Mouse (Mus musculus) myocyte (in vitro differentiated cells): Measurements from ENCODE around the gene Supt3. TPM values are rescaled to one million over a fixed set of nuclear protein-coding genes. Genes with fewer than 3 reads are reported as not detected.

ENCODE experiments used
- H3K27me3 ChIP-seq: one replicate; pipeline ENCODE4 v1.6.1; 2011; ENCODE audit not compliant: control insufficient read depth, insufficient read depth, insufficient read length
- H3K36me3 ChIP-seq: one replicate; pipeline ENCODE4 v1.6.1; 2011; ENCODE audit not compliant: control insufficient read depth, insufficient read depth
- H3K4me2 ChIP-seq: one replicate; pipeline ENCODE4 v1.6.1; 2011; ENCODE audit warnings: low read depth, control low read depth
- H3K4me3 ChIP-seq: one replicate; pipeline ENCODE4 v1.5.1; 2011; ENCODE audit warnings: mild to moderate bottlenecking, control low read depth, moderate library complexity
- H3K79me2 ChIP-seq: one replicate; pipeline ENCODE4 v1.6.1; 2011; ENCODE audit not compliant: control insufficient read depth, insufficient read depth
- H3ac ChIP-seq: one replicate; pipeline ENCODE4 v1.6.1; 2011; ENCODE audit not compliant: control insufficient read depth, insufficient read length
- CEBPB ChIP-seq: IDR thresholded peaks from 2 replicates; pipeline ENCODE4 v1.6.1; 2011; ENCODE audit warnings: mild to moderate bottlenecking, moderate library complexity; ENCODE audit not compliant: poor library complexity, insufficient read depth, severe bottlenecking
- E2F4 ChIP-seq: IDR thresholded peaks from one replicate; pipeline ENCODE4 v1.6.1; 2011; ENCODE audit warnings: mild to moderate bottlenecking, control low read depth, moderate library complexity; ENCODE audit not compliant: insufficient read depth
- MAX ChIP-seq: IDR thresholded peaks from one replicate; pipeline ENCODE4 v1.6.1; 2011; ENCODE audit warnings: low read depth, mild to moderate bottlenecking, control low read depth
- MYOD1 ChIP-seq, 3 experiments: IDR thresholded peaks; one replicate each; pipeline ENCODE4 v1.6.1; 2011; ENCODE audit warnings: control low read depth in 2 of 3, low read depth in 2 of 3, mild to moderate bottlenecking in 2 of 3, moderate library complexity in 1 of 3; ENCODE audit not compliant: insufficient read length in 2 of 3, control insufficient read depth in 1 of 3
- MYOG ChIP-seq, 3 experiments: IDR thresholded peaks; one replicate each; pipeline ENCODE4 v1.6.1; 2011; ENCODE audit warnings: control low read depth in 2 of 3, low read depth in 2 of 3, mild to moderate bottlenecking in 2 of 3; ENCODE audit not compliant: insufficient read length in 2 of 3, control insufficient read depth in 1 of 3, insufficient read depth in 1 of 3
- POLR2A ChIP-seq: IDR thresholded peaks from one replicate; pipeline ENCODE4 v1.6.1; 2011; ENCODE audit warnings: low read depth, mild to moderate bottlenecking, control low read depth, moderate library complexity; ENCODE audit not compliant: insufficient read length
- POLR2AphosphoS2 ChIP-seq: IDR thresholded peaks from one replicate; pipeline ENCODE4 v1.6.1; 2011; ENCODE audit warnings: low read depth, control low read depth; ENCODE audit not compliant: insufficient read length
- REST ChIP-seq: IDR thresholded peaks from one replicate; pipeline ENCODE4 v1.6.1; 2011; ENCODE audit warnings: mild to moderate bottlenecking, control low read depth, moderate library complexity; ENCODE audit not compliant: insufficient read depth, insufficient read length
- SRF ChIP-seq: IDR thresholded peaks from one replicate; pipeline ENCODE4 v1.6.1; 2011; ENCODE audit warnings: low read depth; ENCODE audit not compliant: control insufficient read depth, insufficient read length
- TCF12 ChIP-seq: IDR thresholded peaks from one replicate; pipeline ENCODE4 v1.6.1; 2011; ENCODE audit warnings: mild to moderate bottlenecking, control low read depth; ENCODE audit not compliant: poor library complexity, insufficient read depth, severe bottlenecking
- TCF3 ChIP-seq: IDR thresholded peaks from one replicate; pipeline ENCODE4 v1.6.1; 2011; ENCODE audit warnings: low read depth, control low read depth; ENCODE audit not compliant: insufficient read length
- USF1 ChIP-seq: IDR thresholded peaks from one replicate; pipeline ENCODE4 v1.6.1; 2011; ENCODE audit warnings: low read depth, mild to moderate bottlenecking, control low read depth, moderate library complexity
- polyA plus RNA-seq: library from polyadenylated mRNA; unstranded; fragments of >200 nt; fragmentation: generic; extraction: Trizol; gene quantifications from one replicate; pipeline ENCODE4 v1.2.1, GENCODE M21; 2012; ENCODE audit warnings: missing spikeins

The Supt3 gene
- polyA plus RNA-seq, 1 experiment: 30.9 TPM

GRCm38 (mm10) chr17:45003311-45003710 lies 226.4 kb downstream of the Supt3 start:
- Histone ChIP-seq H3K79me2 (no peaks in the 10 kb centered on the region), H3K27me3 (no peaks in the 10 kb centered on the region), H3K4me3 (no peak overlapping the region), H3K4me2 (no peak overlapping the region), H3ac (no peak overlapping the region), H3K36me3 (no peaks in the 10 kb centered on the region)
- TF ChIP-seq TCF12 (no peak), POLR2A (no peak), MYOD1 (IDR thresholded peaks at IDR 0.05; ENCODE audit: control insufficient read depth in 1 of 3, insufficient read length in 2 of 3, low read depth in 2 of 3) (no peak), TCF3 (no peak), MAX (no peak), POLR2AphosphoS2 (no peak), REST (no peak), E2F4 (no peak), USF1 (no peak), CEBPB (no peak), SRF (no peak), MYOG (IDR thresholded peaks at IDR 0.05; ENCODE audit: control insufficient read depth in 1 of 3, insufficient read depth in 1 of 3, insufficient read length in 2 of 3, low read depth in 2 of 3) (no peak)

GRCm38 (mm10) chr17:45004477-45005170 lies 227.7 kb downstream of the Supt3 start:
- no peak overlapping the region for H3K4me3 ChIP-seq
- no peak overlapping the region for H3ac ChIP-seq
- H3K36me3 ChIP-seq: no peaks in the 10 kb centered on the region
- no peaks in the 10 kb centered on the region for H3K79me2 ChIP-seq
- H3K4me2 ChIP-seq: no peak overlapping the region
- no peaks in the 10 kb centered on the region for H3K27me3 ChIP-seq
- TF ChIP-seq MYOD1 (IDR thresholded peaks at IDR 0.05; ENCODE audit: control insufficient read depth in 1 of 3, insufficient read length in 2 of 3, low read depth in 2 of 3): no peak
- TF ChIP-seq USF1: no peak
- TF ChIP-seq MAX: no peak
- no peak for TF ChIP-seq REST

GRCm38 (mm10) chr17:45007461-45007860 lies 230.5 kb downstream of the Supt3 start:
- Histone ChIP-seq H3K79me2 (no peaks in the 10 kb centered on the region), H3K4me2 (no peak overlapping the region), H3K4me3 (no peak overlapping the region), H3K27me3 (no peaks in the 10 kb centered on the region), H3ac (no peak overlapping the region), H3K36me3 (no peaks in the 10 kb centered on the region)
- TF ChIP-seq POLR2A (no peak), SRF (no peak), POLR2AphosphoS2 (no peak)

- H3K79me2 ChIP-seq: no peaks in the 10 kb centered on the region
- no peak overlapping the region for H3ac ChIP-seq
- TF ChIP-seq REST (no peak), E2F4 (no peak), POLR2A (no peak), MAX (no peak), MYOG (IDR thresholded peaks at IDR 0.05; ENCODE audit: control insufficient read depth in 1 of 3, insufficient read depth in 1 of 3, insufficient read length in 2 of 3, low read depth in 2 of 3) (no peak), SRF (no peak), MYOD1 (IDR thresholded peaks at IDR 0.05; ENCODE audit: control insufficient read depth in 1 of 3, insufficient read length in 2 of 3, low read depth in 2 of 3) (no peak), CEBPB (no peak), TCF3 (no peak), TCF12 (no peak), USF1 (no peak), POLR2AphosphoS2 (no peak)
- H3K27me3 ChIP-seq: no peaks in the 10 kb centered on the region
- no peaks in the 10 kb centered on the region for H3K36me3 ChIP-seq
- no peak overlapping the region for H3K4me3 ChIP-seq
- no peak overlapping the region for H3K4me2 ChIP-seq
Observed at GRCm38 (mm10) chr17:45008663-45009062, 231.7 kb downstream of the Supt3 start.

- no peak overlapping the region for H3K4me3 ChIP-seq
- TF ChIP-seq TCF12: no peak
- H3K4me2 ChIP-seq: no peak overlapping the region
- H3K79me2 ChIP-seq: no peaks in the 10 kb centered on the region
- no peaks in the 10 kb centered on the region for H3K36me3 ChIP-seq
- no peaks in the 10 kb centered on the region for H3K27me3 ChIP-seq
- no peak overlapping the region for H3ac ChIP-seq
Observed at GRCm38 (mm10) chr17:45010409-45010808, 233.5 kb downstream of the Supt3 start.
